Mouse (Mus musculus) stomach, embryonic 14.5 days (tissue): ENCODE measurements around the gene St3gal3. TPM values are rescaled to one million over a fixed set of nuclear protein-coding genes. Genes with fewer than 3 reads are reported as not detected.
A peak's percentile ranks its signal among the peaks of the same experiment; 100 is the strongest.

Experiments used
- ATAC-seq: fragments of 200-750 bp; cut with Nextera tagmentation; 2 replicates; pipeline ENCODE4 v1.8.0; 2017; ENCODE audit warnings: low read depth, moderate TSS enrichment; ENCODE audit not compliant: insufficient number of reproducible peaks, insufficient read depth, low FRiP score
- H3K27ac ChIP-seq: fragments of 300-500 bp; sonication (generic); 2 replicates; pipeline ENCODE4 v1.5.1; 2014; ENCODE audit warnings: mild to moderate bottlenecking, low read length, moderate library complexity, mixed read lengths
- H3K27me3 ChIP-seq: fragments of 300-500 bp; sonication (generic); 2 replicates; pipeline ENCODE4 v1.6.1; 2014; ENCODE audit warnings: low read length, control low read depth, mixed read lengths; ENCODE audit not compliant: control insufficient read depth, insufficient read depth
- H3K36me3 ChIP-seq: fragments of 300-500 bp; sonication (generic); 2 replicates; pipeline ENCODE4 v1.6.1; 2014; ENCODE audit warnings: mild to moderate bottlenecking, control low read depth, low read length, moderate library complexity, mixed read lengths; ENCODE audit not compliant: control insufficient read depth, insufficient read depth
- H3K4me1 ChIP-seq: fragments of 300-500 bp; sonication (generic); 2 replicates; pipeline ENCODE4 v1.6.1; 2014; ENCODE audit warnings: low read length, control low read depth, mixed read lengths; ENCODE audit not compliant: control insufficient read depth, insufficient read depth
- H3K4me2 ChIP-seq: fragments of 300-500 bp; sonication (generic); replicated peaks from 2 replicates; pipeline ENCODE4 v1.6.1; 2014; ENCODE audit warnings: low read depth, low read length, control low read depth
- H3K4me3 ChIP-seq: fragments of 300-500 bp; sonication (generic); 2 replicates; pipeline ENCODE4 v1.5.1; 2014; ENCODE audit warnings: low read depth, low read length, control low read depth
- H3K9ac ChIP-seq: fragments of 300-500 bp; sonication (generic); replicated peaks from 2 replicates; pipeline ENCODE4 v1.6.1; 2014; ENCODE audit warnings: low read depth, mild to moderate bottlenecking, control low read depth, low read length, moderate library complexity, mixed read lengths
- H3K9me3 ChIP-seq: fragments of 300-500 bp; sonication (generic); 2 replicates; pipeline ENCODE4 v1.6.1; 2016; ENCODE audit warnings: low read depth, low read length, control low read depth; ENCODE audit not compliant: control insufficient read depth
- WGBS: fragments of 180-500 bp; shearing (Covaris S2); extraction: QIAGEN DNeasy Blood & Tissue Kit; methylation state at CpG from one replicate; pipeline ENCODE4 v1.1.7; 2014; 5-methylcytosine and 5-hydroxymethylcytosine counted together
- polyA plus RNA-seq: library from polyadenylated mRNA; unstranded; fragments of >200 nt; fragmentation: Nextera tagmentation; extraction: Ambion mirVana; gene quantifications from 2 replicates; pipeline ENCODE4 v1.2.1, GENCODE M21; 2014

The St3gal3 gene
- polyA plus RNA-seq, 1 experiment from 2014 or later = 6.1 TPM

DNA sequence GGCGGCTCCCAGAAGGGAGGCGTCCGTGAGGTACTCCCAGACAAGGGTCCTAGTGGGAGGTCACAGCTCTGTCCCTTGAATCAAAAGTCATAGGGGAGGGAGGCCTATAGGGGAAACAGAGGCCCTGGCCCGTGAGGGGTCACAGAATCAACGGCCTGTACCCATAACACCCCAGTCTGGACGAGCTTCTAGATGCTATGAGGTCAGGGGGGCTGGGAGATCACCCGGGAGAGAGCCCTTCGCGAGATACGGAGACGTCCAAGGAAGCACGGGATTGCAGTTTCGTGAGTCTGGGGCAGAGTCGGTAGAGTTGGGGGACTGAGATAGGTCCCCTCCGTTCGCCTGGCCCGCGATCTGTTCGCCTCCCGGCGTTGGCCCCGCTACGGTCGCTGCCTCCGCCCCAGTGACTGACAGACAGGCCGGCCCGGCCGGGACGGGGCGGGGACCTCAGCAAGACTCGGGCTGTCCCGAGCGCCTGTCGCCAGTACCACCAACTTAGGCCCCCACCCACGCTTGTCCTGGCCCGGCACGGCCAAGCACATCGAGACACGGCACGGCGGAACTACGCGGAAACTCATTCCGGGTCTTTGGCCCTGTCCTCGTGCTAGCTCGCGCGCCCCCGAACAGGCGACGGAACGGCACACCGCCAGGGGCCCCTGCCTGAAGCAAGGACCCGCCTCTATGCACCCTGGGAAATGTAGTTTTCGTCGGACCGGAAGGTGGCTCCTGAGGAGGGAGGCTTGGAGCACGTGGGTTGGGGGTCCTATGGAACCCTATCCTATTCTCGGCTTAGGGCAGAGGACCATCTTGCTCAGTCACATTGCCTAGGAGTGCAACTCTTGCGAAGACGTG is 219.9 kb downstream of the St3gal3 start, which contains the start of gene Ipo13:
Ipo13 (minus strand) TSS at position 409 of the 852 bp plus-strand sequence.
- Histone ChIP-seq H3K9me3 (no peaks in the 10 kb centered on the region), H3K4me1 (peaks cover 15% of the 10 kb centered on the region), H3K4me3 (peak within 1 kb of the TSS; percentile 76), H3K27me3 (no peaks in the 10 kb centered on the region), H3K27ac (peak within 1 kb of the TSS; percentile 83), H3K9ac (peak within 1 kb of the TSS; percentile 72), H3K36me3 (peaks cover 18% of the 10 kb centered on the region; the same call in 1 of the 2 replicates), H3K4me2 (peak within 1 kb of the TSS; percentile 96)
- under 1% methylated on average over 61 of the region's 61 CpGs for WGBS
- peak; percentile 90 for ATAC-seq

DNA sequence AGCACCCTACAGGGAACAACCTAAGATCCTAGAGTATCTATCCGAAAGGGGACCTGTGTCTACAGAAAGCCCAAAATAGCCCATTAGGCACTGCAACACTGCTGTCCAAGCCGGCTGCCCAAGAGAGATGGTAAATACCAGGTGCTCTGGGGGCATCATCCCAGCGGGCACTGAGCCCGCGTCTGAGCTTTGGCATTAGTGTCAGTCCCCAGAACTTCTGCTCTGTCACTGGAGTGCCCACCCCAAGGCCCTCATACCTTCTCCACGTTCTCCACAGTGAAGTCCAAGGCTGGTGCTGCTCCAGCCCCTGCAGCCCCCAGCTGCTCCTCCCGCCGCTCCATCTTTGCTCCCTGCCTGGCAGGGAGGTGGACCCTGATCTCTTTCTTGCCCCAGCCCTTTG is 220.7 kb downstream of the St3gal3 start:
- ATAC-seq = no peak
- Histone ChIP-seq H3K4me1 (peaks cover 15% of the 10 kb centered on the region), H3K9me3 (no peaks in the 10 kb centered on the region), H3K4me2 (peak overlapping the region; percentile 96), H3K36me3 (peaks cover 19% of the 10 kb centered on the region; the same call in 1 of the 2 replicates), H3K27ac (no peak overlapping the region), H3K4me3 (peak overlapping the region; percentile 76), H3K9ac (peak overlapping the region; percentile 72), H3K27me3 (no peaks in the 10 kb centered on the region)
- WGBS = 19% methylated on average over 8 of the region's 8 CpGs

DNA sequence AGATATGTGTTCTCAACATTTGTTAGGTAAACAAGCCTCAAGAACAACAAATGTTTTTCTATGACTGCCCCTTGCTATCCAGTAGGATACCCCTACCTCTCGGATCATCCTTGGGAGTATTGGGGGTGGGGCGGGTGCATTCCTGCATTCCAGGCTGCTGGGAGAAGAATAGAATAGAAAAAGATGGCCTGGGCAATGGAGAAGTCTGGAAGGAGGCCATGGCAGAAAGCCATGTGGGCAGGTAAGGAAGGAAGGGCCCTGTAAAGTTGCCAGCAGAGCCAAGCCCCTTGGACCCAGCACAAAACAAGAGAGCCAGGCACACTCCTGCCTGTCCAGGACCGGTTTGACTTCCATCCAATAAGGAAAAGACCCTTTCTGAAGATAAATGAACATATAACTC is 221.3 kb downstream of the St3gal3 start:
- no peak for ATAC-seq
- WGBS = 42% methylated on average over 3 of the region's 3 CpGs
- H3K4me1 ChIP-seq = peaks cover 15% of the 10 kb centered on the region
- no peaks in the 10 kb centered on the region for H3K27me3 ChIP-seq
- H3K27ac ChIP-seq = no peak overlapping the region
- H3K4me2 ChIP-seq = peak overlapping the region; percentile 96
- H3K9ac ChIP-seq = no peak overlapping the region
- H3K9me3 ChIP-seq = no peaks in the 10 kb centered on the region
- H3K36me3 ChIP-seq = peaks cover 19% of the 10 kb centered on the region; the same call in 1 of the 2 replicates
- peak overlapping the region; percentile 76 for H3K4me3 ChIP-seq

DNA sequence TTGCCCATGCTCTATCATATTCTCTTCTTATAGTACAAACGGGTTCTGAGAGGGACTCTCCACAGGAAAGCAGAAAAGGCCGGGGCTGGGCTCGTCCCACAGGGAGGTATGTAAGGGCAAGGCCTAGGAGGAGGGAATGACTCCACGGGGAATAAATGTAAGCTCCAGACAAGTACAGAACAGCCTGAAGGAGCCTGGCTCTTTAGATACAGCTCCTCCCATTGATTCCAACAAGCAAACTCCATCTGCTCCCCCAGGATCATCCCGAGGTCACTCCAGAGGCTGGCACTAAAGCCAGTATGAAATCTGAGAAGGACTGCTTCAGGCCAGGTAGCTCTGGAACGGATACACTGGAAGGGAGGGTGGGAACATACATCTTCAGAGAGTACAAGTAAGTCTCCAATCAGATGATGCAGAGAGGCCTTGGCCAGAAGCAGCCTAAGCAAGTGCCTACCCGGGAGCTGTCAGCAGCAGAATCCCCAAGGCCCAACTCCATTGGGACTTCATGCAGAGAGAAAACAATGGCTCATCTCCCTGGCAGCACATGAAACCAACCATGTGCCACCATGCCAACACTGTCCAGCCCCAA is 221.9 kb downstream of the St3gal3 start:
- no peak for ATAC-seq
- 52% methylated on average over 7 of the region's 7 CpGs for WGBS
- no peak overlapping the region for H3K9ac ChIP-seq

DNA sequence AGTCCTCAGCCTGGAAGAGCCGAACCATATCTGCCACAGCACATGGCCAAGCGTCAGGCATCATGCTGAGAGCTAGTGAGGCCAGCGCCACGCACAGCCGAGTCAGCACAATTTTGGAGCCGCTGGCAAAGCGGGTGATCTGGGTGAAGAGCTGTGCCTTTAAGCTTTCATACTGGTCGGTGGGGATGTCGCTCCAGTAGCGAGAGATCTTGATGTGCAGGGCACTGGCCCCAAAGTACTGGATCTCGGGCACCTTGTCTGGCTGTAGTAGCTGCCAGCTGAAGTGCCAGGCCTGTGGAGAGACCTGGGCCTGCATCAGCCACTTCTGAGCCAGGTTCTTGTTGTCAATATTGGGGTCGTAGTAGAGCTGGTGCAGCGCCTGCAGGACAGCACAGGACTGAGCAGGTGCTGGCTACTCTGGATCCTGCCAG is 222.6 kb downstream of the St3gal3 start:
- ATAC-seq = no peak
- Histone ChIP-seq H3K4me1 (peaks cover 15% of the 10 kb centered on the region), H3K27me3 (no peaks in the 10 kb centered on the region), H3K9me3 (no peaks in the 10 kb centered on the region), H3K9ac (no peak overlapping the region), H3K36me3 (peaks cover 22% of the 10 kb centered on the region; the same call in 1 of the 2 replicates), H3K4me3 (no peak overlapping the region), H3K27ac (no peak overlapping the region), H3K4me2 (no peak overlapping the region)
- WGBS = 89% methylated on average over 13 of the region's 13 CpGs

More for the DNA sequence above, 221.9 kb downstream of the St3gal3 start:
- Histone ChIP-seq H3K27ac (no peak overlapping the region), H3K4me3 (0 out of 2 replicates have a peak overlapping the region, but pooled peaks have one; percentile 76), H3K4me2 (peak overlapping the region; percentile 96), H3K36me3 (peaks cover 22% of the 10 kb centered on the region; the same call in 1 of the 2 replicates), H3K9me3 (no peaks in the 10 kb centered on the region), H3K4me1 (peaks cover 15% of the 10 kb centered on the region), H3K27me3 (no peaks in the 10 kb centered on the region)

DNA sequence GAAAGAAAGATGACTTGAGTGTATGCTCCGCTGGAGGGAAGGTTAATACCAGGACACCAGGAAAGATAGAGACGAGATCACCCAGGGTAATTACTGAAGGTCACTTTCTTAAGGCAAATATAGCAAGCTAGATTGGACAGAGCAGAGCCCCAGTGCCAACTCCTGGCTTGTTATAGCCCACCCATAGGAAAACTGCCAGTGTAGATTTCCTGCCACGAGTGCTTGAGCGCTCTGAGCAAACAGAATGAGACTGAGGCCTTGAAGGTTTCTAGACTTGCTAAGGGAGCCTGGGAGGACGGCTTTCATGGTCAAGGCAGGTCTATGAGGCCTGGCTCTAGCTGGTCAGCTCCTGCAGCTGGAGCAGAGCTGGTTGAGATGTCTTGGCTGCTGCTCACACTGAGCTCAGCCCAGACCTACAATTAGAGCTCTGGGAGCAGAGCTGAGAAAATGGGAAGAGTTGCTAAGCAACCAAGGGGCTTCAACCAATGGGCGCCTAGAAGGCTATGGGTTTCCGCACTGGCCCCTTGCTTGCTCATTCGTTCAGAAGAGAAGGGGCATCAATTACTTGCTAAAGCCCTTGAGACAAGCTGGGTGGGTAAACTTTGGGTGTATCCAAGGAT is 225.8 kb downstream of the St3gal3 start:
- H3K4me3 ChIP-seq = no peak overlapping the region
- H3K9ac ChIP-seq = no peak overlapping the region
- no peak for ATAC-seq
- H3K4me1 ChIP-seq = peaks cover 11% of the 10 kb centered on the region
- H3K36me3 ChIP-seq = peaks cover 30% of the 10 kb centered on the region; the same call in 1 of the 2 replicates
- no peak overlapping the region for H3K27ac ChIP-seq
- H3K27me3 ChIP-seq = no peaks in the 10 kb centered on the region
- no peak overlapping the region for H3K4me2 ChIP-seq
- H3K9me3 ChIP-seq = no peaks in the 10 kb centered on the region
- WGBS = 72% methylated on average over 8 of the region's 8 CpGs

DNA sequence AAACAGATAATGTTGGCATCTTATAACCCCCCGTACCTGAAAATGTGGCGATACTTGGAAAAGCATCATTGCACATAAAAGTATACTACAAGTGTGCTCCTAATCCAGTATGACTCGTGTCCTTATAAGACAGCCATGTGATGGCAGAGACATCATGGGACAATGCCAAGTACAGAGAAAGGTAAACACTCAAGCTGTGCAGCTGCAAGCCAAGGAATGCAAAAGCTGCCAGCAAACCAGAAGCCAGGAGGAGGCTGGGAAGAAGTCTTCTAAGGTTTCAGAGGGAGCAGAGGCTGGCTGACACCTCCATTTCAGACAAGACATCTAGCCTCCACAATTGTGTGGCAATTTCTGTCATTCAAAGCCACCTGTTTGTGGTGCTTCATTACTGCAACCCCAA is 228.5 kb downstream of the St3gal3 start:
- no peak for ATAC-seq
- no peak overlapping the region for H3K27ac ChIP-seq
- H3K27me3 ChIP-seq = no peaks in the 10 kb centered on the region
- no peak overlapping the region for H3K9ac ChIP-seq
- no peak overlapping the region for H3K4me3 ChIP-seq
- H3K9me3 ChIP-seq = no peaks in the 10 kb centered on the region
- no peak overlapping the region for H3K4me2 ChIP-seq
- WGBS = 82% methylated on average over 3 of the region's 3 CpGs
- H3K36me3 ChIP-seq = peaks cover 41% of the 10 kb centered on the region
- no peaks in the 10 kb centered on the region for H3K4me1 ChIP-seq

DNA sequence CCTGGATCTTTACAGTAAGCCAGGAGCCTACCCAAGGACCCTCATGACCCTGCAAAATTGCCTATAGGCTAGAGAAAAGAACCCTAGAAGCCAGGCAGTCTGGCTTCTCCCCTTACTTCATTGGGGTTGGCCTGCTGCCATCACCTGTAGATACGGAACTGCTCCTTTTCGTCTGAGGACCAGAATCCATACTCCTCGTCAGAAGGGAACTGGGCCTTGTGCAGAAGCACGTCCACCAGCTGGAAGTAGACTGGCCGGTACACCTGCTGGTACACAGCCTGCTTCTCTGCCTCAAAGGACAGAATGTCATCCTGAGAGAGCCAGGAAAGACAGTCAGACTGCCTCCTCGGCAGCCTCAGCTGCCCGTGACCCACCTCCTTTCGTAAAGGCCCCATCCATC is 230.0 kb downstream of the St3gal3 start:
- H3K9me3 ChIP-seq = no peaks in the 10 kb centered on the region
- H3K4me1 ChIP-seq = no peaks in the 10 kb centered on the region
- peaks cover 49% of the 10 kb centered on the region for H3K36me3 ChIP-seq
- no peaks in the 10 kb centered on the region for H3K27me3 ChIP-seq
- WGBS = 91% methylated on average over 8 of the region's 8 CpGs
- H3K4me2 ChIP-seq = no peak overlapping the region
- no peak for ATAC-seq
- no peak overlapping the region for H3K9ac ChIP-seq
- H3K27ac ChIP-seq = no peak overlapping the region
- no peak overlapping the region for H3K4me3 ChIP-seq
